Mouse (Mus musculus) C2C12 (cell line): ENCODE results near the gene Trrap. TPM values are rescaled to one million over a fixed set of nuclear protein-coding genes. Genes with fewer than 3 reads are reported as not detected.

ENCODE experiments used
- H3K27me3 ChIP-seq: one replicate; pipeline ENCODE4 v1.6.1; 2011; ENCODE audit not compliant: control insufficient read depth, insufficient read depth, insufficient read length
- H3K36me3 ChIP-seq: one replicate; pipeline ENCODE4 v1.6.1; 2011; ENCODE audit not compliant: control insufficient read depth, insufficient read depth
- H3K4me3 ChIP-seq: one replicate; pipeline ENCODE4 v1.5.1; 2011; ENCODE audit warnings: mild to moderate bottlenecking, control low read depth; ENCODE audit not compliant: poor library complexity, insufficient read depth, severe bottlenecking
- H3K79me2 ChIP-seq: one replicate; pipeline ENCODE4 v1.6.1; 2011; ENCODE audit not compliant: control insufficient read depth, insufficient read depth
- H3K79me3 ChIP-seq: one replicate; pipeline ENCODE4 v1.6.1; 2011; ENCODE audit warnings: low read depth, control low read depth
- H3ac ChIP-seq: one replicate; pipeline ENCODE3; 2011; ENCODE audit warnings: low read depth; ENCODE audit not compliant: control insufficient read depth, insufficient read length
- CEBPB ChIP-seq: IDR thresholded peaks from one replicate; pipeline ENCODE4 v1.6.1; 2011; ENCODE audit warnings: low read depth, mild to moderate bottlenecking, control low read depth, moderate library complexity
- CTCF ChIP-seq: IDR thresholded peaks from one replicate; pipeline ENCODE4 v1.5.1; 2011; ENCODE audit not compliant: control insufficient read depth, insufficient read depth, insufficient read length
- FOSL1 ChIP-seq: IDR thresholded peaks from one replicate; pipeline ENCODE4 v1.8.0; 2011; ENCODE audit warnings: mild to moderate bottlenecking, low read length; ENCODE audit not compliant: poor library complexity, insufficient read depth, severe bottlenecking
- MAX ChIP-seq: IDR thresholded peaks from one replicate; pipeline ENCODE4 v1.6.1; 2011; ENCODE audit warnings: mild to moderate bottlenecking, control low read depth
- MYOD1 ChIP-seq: IDR thresholded peaks from one replicate; pipeline ENCODE4 v1.6.1; 2011; ENCODE audit warnings: low read depth; ENCODE audit not compliant: control insufficient read depth, insufficient read length
- MYOG ChIP-seq: IDR thresholded peaks from one replicate; pipeline ENCODE4 v1.6.1; 2011; ENCODE audit not compliant: control insufficient read depth, insufficient read length; ENCODE audit errors: extremely low read depth
- USF1 ChIP-seq: IDR thresholded peaks from one replicate; pipeline ENCODE4 v1.6.1; 2011; ENCODE audit warnings: low read depth, mild to moderate bottlenecking, control low read depth, moderate library complexity
- polyA plus RNA-seq: library from polyadenylated mRNA; unstranded; fragments of >200 nt; fragmentation: generic; extraction: Trizol; gene quantifications from one replicate; pipeline ENCODE4 v1.2.1, GENCODE M21; 2012; ENCODE audit warnings: missing spikeins

Gene Trrap
- polyA plus RNA-seq, 1 experiment = 42.0 TPM

DNA sequence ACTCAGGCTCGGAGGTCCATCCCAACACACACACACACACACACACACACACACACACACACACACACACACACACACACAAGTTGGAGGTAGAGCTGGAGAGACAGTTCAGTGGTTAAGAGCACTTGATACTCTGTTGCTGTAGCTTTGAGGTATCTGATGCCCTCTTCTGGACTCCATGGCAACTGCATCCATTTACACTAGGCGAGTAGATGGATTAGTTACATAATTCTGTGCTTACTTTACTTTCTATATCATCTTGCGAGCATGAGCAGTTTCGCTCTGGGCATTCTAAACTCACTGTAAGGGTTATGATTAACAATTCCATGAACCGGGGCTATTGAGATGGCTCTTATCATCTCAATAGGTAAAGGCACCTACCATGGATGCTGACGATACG, 14.5 kb upstream of the Trrap start:
- H3ac ChIP-seq = no peak overlapping the region
- no peaks in the 10 kb centered on the region for H3K79me2 ChIP-seq
- no peak for TF ChIP-seq USF1
- peak; percentile 16 for TF ChIP-seq CTCF
- peaks cover 20% of the 10 kb centered on the region for H3K27me3 ChIP-seq
- H3K79me3 ChIP-seq = no peaks in the 10 kb centered on the region
- H3K36me3 ChIP-seq = no peaks in the 10 kb centered on the region
- H3K4me3 ChIP-seq = no peak overlapping the region

DNA sequence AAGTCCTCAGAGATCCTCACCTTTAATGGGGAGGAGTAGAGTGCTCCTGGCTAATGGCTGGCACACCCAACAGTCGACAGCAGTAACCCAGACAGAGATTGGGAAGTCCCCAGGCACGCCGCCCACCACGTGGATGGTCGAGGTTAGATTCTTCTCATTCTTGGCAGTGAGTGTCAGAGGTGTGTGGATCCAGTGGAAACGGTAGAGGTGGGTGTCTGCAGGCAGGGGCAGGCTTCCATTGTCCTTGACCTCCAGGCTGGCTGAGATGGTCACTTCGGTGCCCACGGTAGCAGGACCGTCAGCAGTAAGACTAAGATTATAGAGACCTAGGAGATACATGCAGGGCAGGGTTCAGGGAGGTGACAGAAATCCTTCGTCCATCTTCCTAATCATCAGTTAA, 12.3 kb upstream of the Trrap start:
- Histone ChIP-seq H3K79me3 (no peaks in the 10 kb centered on the region), H3K36me3 (no peaks in the 10 kb centered on the region), H3K4me3 (no peak overlapping the region), H3ac (no peak overlapping the region), H3K79me2 (no peaks in the 10 kb centered on the region), H3K27me3 (peaks cover 11% of the 10 kb centered on the region)
- TF ChIP-seq MAX (no peak), FOSL1 (no peak), MYOD1 (no peak), CTCF (no peak), CEBPB (no peak), MYOG (no peak), USF1 (no peak)

- Histone ChIP-seq H3K79me2 (no peaks in the 10 kb centered on the region), H3K4me3 (no peak overlapping the region), H3K36me3 (no peaks in the 10 kb centered on the region), H3ac (no peak overlapping the region), H3K27me3 (peaks cover 19% of the 10 kb centered on the region), H3K79me3 (no peaks in the 10 kb centered on the region)
- TF ChIP-seq CEBPB = no peak
- no peak for TF ChIP-seq CTCF
- TF ChIP-seq MAX = no peak
Measured at GRCm38 (mm10) chr5:144757402-144757801, 10.1 kb upstream of the Trrap start.

DNA sequence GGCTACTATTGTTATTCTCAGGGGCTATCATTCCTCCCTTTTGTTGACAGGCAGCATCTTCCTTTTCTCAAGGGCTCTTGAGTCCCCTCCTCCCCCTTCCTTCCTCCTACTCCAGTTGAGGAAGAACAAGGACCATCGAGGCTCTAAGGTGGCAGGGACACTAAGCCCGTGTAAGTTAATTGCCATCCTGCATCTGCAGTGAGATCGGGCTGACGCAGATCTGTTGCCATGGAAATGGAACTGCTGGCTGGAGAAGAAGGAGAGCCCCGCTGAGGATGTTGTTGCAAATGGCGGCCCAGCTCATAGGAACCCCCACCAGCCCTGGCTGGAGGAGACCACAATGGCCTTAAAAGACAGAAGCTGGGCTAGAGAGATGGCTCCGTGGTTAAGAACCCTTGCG, 9.1 kb upstream of the Trrap start:
- no peaks in the 10 kb centered on the region for H3K36me3 ChIP-seq
- no peak overlapping the region for H3ac ChIP-seq
- H3K27me3 ChIP-seq = peaks cover 19% of the 10 kb centered on the region
- H3K79me3 ChIP-seq = no peaks in the 10 kb centered on the region
- no peaks in the 10 kb centered on the region for H3K79me2 ChIP-seq
- no peak overlapping the region for H3K4me3 ChIP-seq
- TF ChIP-seq FOSL1 (no peak), CEBPB (no peak), MYOG (no peak), MYOD1 (no peak)

DNA sequence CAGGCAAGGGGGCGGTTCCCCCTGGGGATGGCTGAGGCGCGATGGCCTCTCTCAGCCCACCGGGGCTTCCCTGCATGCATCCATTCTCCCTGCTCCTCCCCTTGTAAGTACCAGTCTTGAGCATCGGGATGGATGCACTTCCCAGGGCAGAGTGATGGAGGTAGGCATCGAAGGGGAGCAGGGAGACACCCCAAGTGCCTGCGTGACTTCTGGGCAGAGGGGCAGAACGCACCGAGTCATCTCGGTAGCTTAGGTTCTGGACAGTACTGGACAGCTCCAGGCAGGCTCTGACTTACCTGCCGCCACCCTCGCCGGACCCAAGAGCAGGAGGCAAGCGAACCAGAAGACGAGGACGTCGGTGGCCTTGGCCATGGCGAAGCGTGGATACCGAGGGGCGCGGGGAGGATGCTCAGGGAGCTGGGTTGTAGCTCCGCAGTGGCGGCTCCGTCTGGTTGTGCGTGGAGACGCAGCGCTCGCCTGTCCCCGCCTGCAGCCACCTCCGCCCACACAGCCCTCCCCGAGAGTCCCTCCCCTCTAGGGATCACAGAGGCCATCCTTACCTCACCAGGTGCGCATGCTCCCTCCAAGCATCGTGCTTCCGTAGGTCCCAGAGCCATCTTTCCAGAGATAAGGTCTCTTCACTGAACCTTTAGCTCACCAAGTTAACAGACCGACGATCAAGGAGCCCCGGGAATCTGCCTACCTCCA, 6.2 kb upstream of the Trrap start, which contains the start of gene Tmem130:
TSS of gene Tmem130 (minus strand) at position 658 of the 708 bp plus-strand sequence.
- H3K79me2 ChIP-seq = no peaks in the 10 kb centered on the region
- H3K27me3 ChIP-seq = peaks cover 25% of the 10 kb centered on the region
- no peaks in the 10 kb centered on the region for H3K79me3 ChIP-seq
- no peaks in the 10 kb centered on the region for H3K36me3 ChIP-seq
- TF ChIP-seq MYOD1 (no peak), MYOG (no peak), CEBPB (no peak), CTCF (no peak), USF1 (no peak), MAX (no peak), FOSL1 (no peak)
- no peak within 1 kb of the TSS for H3ac ChIP-seq
- no peak within 1 kb of the TSS for H3K4me3 ChIP-seq

DNA sequence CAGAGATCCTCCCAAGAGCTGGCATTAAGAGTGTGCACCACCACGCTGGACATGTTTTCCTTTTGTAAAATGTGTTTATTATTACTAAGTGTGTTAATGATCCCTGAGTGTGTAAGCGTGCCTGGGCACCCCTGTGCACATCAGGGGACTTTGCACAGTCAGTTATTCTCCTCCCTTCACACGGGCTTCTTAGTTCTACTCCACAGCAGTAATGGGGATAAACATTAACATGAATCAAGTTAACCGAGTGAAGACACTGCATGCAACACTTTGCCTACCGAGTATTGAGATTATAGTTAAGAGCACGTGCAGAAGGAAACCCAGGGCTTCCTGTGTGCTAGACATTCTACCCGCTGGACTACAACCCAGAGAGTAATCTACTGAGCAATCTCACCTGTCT, 1.5 kb upstream of the Trrap start:
- Histone ChIP-seq H3K79me2 (peaks cover 29% of the 10 kb centered on the region), H3K27me3 (peaks cover 14% of the 10 kb centered on the region), H3K36me3 (peaks cover 2% of the 10 kb centered on the region), H3K79me3 (peaks cover 20% of the 10 kb centered on the region), H3ac (no peak overlapping the region), H3K4me3 (no peak overlapping the region)
- TF ChIP-seq CEBPB = no peak
- TF ChIP-seq CTCF = no peak
- no peak for TF ChIP-seq MYOD1
- TF ChIP-seq FOSL1 = no peak
- TF ChIP-seq MAX = no peak
- TF ChIP-seq USF1 = no peak
- no peak for TF ChIP-seq MYOG
